ENCODE assay signal across 26 mouse cellular contexts in the genomic region with DNA sequence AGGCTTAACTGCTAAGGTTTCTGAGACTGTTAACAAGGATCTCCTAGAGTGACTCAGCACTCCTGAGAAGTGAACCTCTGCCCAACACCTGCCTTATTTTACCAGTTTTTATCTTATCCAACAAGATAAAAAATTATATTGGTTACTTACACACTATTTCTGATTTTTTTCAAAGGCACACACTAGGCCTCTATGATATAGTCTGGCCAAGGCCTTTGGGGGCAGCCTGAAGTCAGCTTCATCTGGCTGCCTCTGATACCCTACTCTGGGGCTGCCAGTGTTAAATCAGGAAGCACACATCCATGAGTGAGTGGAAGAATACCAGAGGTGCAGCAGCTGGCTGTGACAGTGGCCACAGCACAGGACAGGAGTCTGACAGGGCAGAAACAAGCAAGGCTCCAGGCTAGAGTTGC. TPM values are rescaled to one million over a fixed set of nuclear protein-coding genes. Genes with fewer than 3 reads are reported as not detected.
DNase-seq lines count a peak whose midpoint lies in the region; ATAC-seq lines count a peak whose summit lies in the region.
"Had no signal": no experiment of that assay in that cellular context is flagged by ENCODE, and none has a peak within 500 bp of the region (broad histone marks: within the 10 kb centered on the region; RNA-seq: fewer than 3 reads in every experiment).

No protein-coding gene starts in this region.

- H3K4me1 ChIP-seq in heart, embryonic 14.5 days (ENCODE audit: control insufficient read depth in 2 of 2, insufficient read depth in 2 of 2, low read length in 2 of 2), result peaks cover 0 to 14% of the 10 kb centered on the region in 2 experiments; a peak in 2 of 4 replicates
- H3K4me1 ChIP-seq in liver, embryonic 13.5 days (replicated peaks), result peaks cover 16% of the 10 kb centered on the region
- H3K4me1 ChIP-seq in midbrain, embryonic 14.5 days (ENCODE audit: control insufficient read depth, insufficient read depth, low read length), result no peaks in the 10 kb centered on the region
- no peaks in the 10 kb centered on the region for H3K4me1 ChIP-seq in hindbrain, embryonic 12.5 days
- H3K4me1 ChIP-seq: embryonic facial prominence, embryonic 12.5 days; forebrain, embryonic 15.5 days; hindbrain, embryonic 13.5 days; kidney, embryonic 15.5 days; neural tube, embryonic 13.5 days had no signal

- H3K9me3 ChIP-seq in heart, embryonic 14.5 days (ENCODE audit: control insufficient read depth, low read length), result no peaks in the 10 kb centered on the region
- H3K9me3 ChIP-seq in liver, embryonic 13.5 days (replicated peaks), result no peaks in the 10 kb centered on the region
- no peaks in the 10 kb centered on the region for H3K9me3 ChIP-seq in midbrain, embryonic 14.5 days (ENCODE audit: control insufficient read depth, low read length)
- H3K9me3 ChIP-seq in hindbrain, embryonic 12.5 days (replicated peaks), result no peaks in the 10 kb centered on the region
- H3K9me3 ChIP-seq: embryonic facial prominence, embryonic 12.5 days; forebrain, embryonic 15.5 days; hindbrain, embryonic 13.5 days; kidney, embryonic 15.5 days; limb, embryonic 13.5 days; neural tube, embryonic 13.5 days had no signal

- H3K4me3 ChIP-seq in heart, embryonic 14.5 days (ENCODE audit: control insufficient read depth in 1 of 2, insufficient read depth in 1 of 2, low read depth in 1 of 2, low read length in 2 of 2), result no peak overlapping the region
- no peak overlapping the region for H3K4me3 ChIP-seq in liver, embryonic 13.5 days (replicated peaks)
- no peak overlapping the region for H3K4me3 ChIP-seq in midbrain, embryonic 14.5 days (replicated peaks; ENCODE audit: low read depth, low read length)
- no peak overlapping the region for H3K4me3 ChIP-seq in hindbrain, embryonic 12.5 days
- H3K4me3 ChIP-seq: embryonic facial prominence, embryonic 12.5 days; forebrain, embryonic 15.5 days; hindbrain, embryonic 13.5 days; kidney, embryonic 15.5 days; left cerebral cortex, adult 2 months; limb, embryonic 13.5 days; myocyte; neural tube, embryonic 13.5 days had no signal

- H3K36me3 ChIP-seq in heart, embryonic 14.5 days (ENCODE audit: control insufficient read depth, insufficient read depth, low read length), result no peaks in the 10 kb centered on the region
- no peaks in the 10 kb centered on the region for H3K36me3 ChIP-seq in liver, embryonic 13.5 days
- H3K36me3 ChIP-seq in midbrain, embryonic 14.5 days (ENCODE audit: control insufficient read depth, insufficient read depth, low read length), result no peaks in the 10 kb centered on the region
- H3K36me3 ChIP-seq in hindbrain, embryonic 12.5 days, result no peaks in the 10 kb centered on the region
- H3K36me3 ChIP-seq: embryonic facial prominence, embryonic 12.5 days; forebrain, embryonic 15.5 days; hindbrain, embryonic 13.5 days; kidney, embryonic 15.5 days; limb, embryonic 13.5 days; neural tube, embryonic 13.5 days had no signal

- no peak for DNase-seq in heart, postnatal 4 days
- no peak for DNase-seq in liver, embryonic 13.5 days
- DNase-seq in liver, result no peak
- no peak for DNase-seq in midbrain, embryonic 14.5 days
- DNase-seq: adrenal gland, adult 8-10 months; cerebellum, adult 8-10 months; cerebellum, postnatal 36 days; embryo, embryonic 11 days; kidney, adult 18-20 months; kidney, postnatal 25 days; lung, embryonic 14.5 days; lung, postnatal 14 days had no signal

- H3K27me3 ChIP-seq in heart, embryonic 14.5 days (ENCODE audit: control insufficient read depth, insufficient read depth, low read length), result no peaks in the 10 kb centered on the region
- H3K27me3 ChIP-seq in liver, embryonic 13.5 days, result no peaks in the 10 kb centered on the region
- no peaks in the 10 kb centered on the region for H3K27me3 ChIP-seq in midbrain, embryonic 14.5 days (ENCODE audit: control insufficient read depth, insufficient read depth, low read length)
- H3K27me3 ChIP-seq in hindbrain, embryonic 12.5 days, result no peaks in the 10 kb centered on the region
- H3K27me3 ChIP-seq: embryonic facial prominence, embryonic 12.5 days; forebrain, embryonic 15.5 days; hindbrain, embryonic 13.5 days; kidney, embryonic 15.5 days; limb, embryonic 13.5 days; neural tube, embryonic 13.5 days had no signal

- no peak overlapping the region for H3K9ac ChIP-seq in heart, embryonic 14.5 days (ENCODE audit: low read length)
- no peak overlapping the region for H3K9ac ChIP-seq in liver, embryonic 13.5 days
- no peak overlapping the region for H3K9ac ChIP-seq in midbrain, embryonic 14.5 days (replicated peaks; ENCODE audit: low read length)
- H3K9ac ChIP-seq in hindbrain, embryonic 12.5 days, result no peak overlapping the region
- H3K9ac ChIP-seq: embryonic facial prominence, embryonic 12.5 days; forebrain, embryonic 15.5 days; hindbrain, embryonic 13.5 days; kidney, embryonic 15.5 days; limb, embryonic 13.5 days; liver, embryonic 14.5 days; lung, embryonic 14.5 days; neural tube, embryonic 13.5 days had no signal

- H3K4me2 ChIP-seq in heart, embryonic 14.5 days (ENCODE audit: low read length), result no peak overlapping the region
- no peak overlapping the region for H3K4me2 ChIP-seq in liver, embryonic 13.5 days
- H3K4me2 ChIP-seq in midbrain, embryonic 14.5 days (ENCODE audit: low read length), result no peak overlapping the region
- no peak overlapping the region for H3K4me2 ChIP-seq in hindbrain, embryonic 12.5 days (replicated peaks)
- H3K4me2 ChIP-seq: embryonic facial prominence, embryonic 12.5 days; forebrain, embryonic 15.5 days; hindbrain, embryonic 13.5 days; kidney, embryonic 15.5 days; limb, embryonic 13.5 days; lung, embryonic 14.5 days; midbrain, embryonic 11.5 days; neural tube, embryonic 13.5 days had no signal

- peak overlapping the region; percentile 10 to 43; a peak in 2 of 4 replicates for H3K27ac ChIP-seq in heart, embryonic 14.5 days (replicated peaks in 1 of 2; ENCODE audit: control insufficient read depth in 1 of 2, insufficient read depth in 1 of 2, low read depth in 2 of 2, low read length in 2 of 2)
- H3K27ac ChIP-seq in liver, embryonic 13.5 days, result no peak overlapping the region
- H3K27ac ChIP-seq in midbrain, embryonic 14.5 days (replicated peaks; ENCODE audit: low read depth, low read length), result no peak overlapping the region
- no peak overlapping the region for H3K27ac ChIP-seq in hindbrain, embryonic 12.5 days
- H3K27ac ChIP-seq: embryonic facial prominence, embryonic 12.5 days; forebrain, embryonic 15.5 days; hindbrain, embryonic 13.5 days; kidney, embryonic 15.5 days; left cerebral cortex, adult 2 months; limb, embryonic 13.5 days; liver, embryonic 14.5 days; neural tube, embryonic 13.5 days had no signal

- peak; percentile 50; the same call in 1 of the 2 replicates for ATAC-seq in heart, embryonic 14.5 days (ENCODE audit: insufficient number of reproducible peaks, insufficient read depth, low FRiP score, low read depth)
- ATAC-seq in liver, embryonic 13.5 days (ENCODE audit: low read depth), result 0 out of 2 replicates have a peak, but pooled peaks have one; percentile 15
- peak; percentile 29 to 56; a peak in 2 of 4 replicates for ATAC-seq in hematopoietic stem cell, adult 5-6 weeks (replicated peaks in 1 of 2; ENCODE audit: insufficient read depth in 1 of 2, low FRiP score in 2 of 2, low TSS enrichment in 1 of 2, low read depth in 1 of 2, poor library complexity in 2 of 2, severe bottlenecking in 2 of 2)
- peak; percentile 78 for ATAC-seq in megakaryocyte-erythroid progenitor cell, adult 5-6 weeks (replicated peaks; ENCODE audit: low FRiP score, low TSS enrichment, poor library complexity, severe bottlenecking)
- ATAC-seq in midbrain, embryonic 14.5 days (ENCODE audit: low FRiP score, low TSS enrichment), result no peak
- ATAC-seq in hindbrain, embryonic 12.5 days (ENCODE audit: low FRiP score), result no peak
- ATAC-seq: forebrain, embryonic 15.5 days had no signal

RNA-seq across cellular contexts. Expression of a gene that starts 45.7 kb away (rescaled TPM):
- polyA plus RNA-seq in heart, embryonic 14.5 days (2014; fragmentation: Nextera tagmentation; extraction: Ambion mirVana), result 5.0 and 7.9 TPM in 2 replicates
- total RNA-seq in heart, postnatal 4 days (2021), result 1 to 10 TPM; 7.4 to 8.1 TPM
- 4.8 TPM in 2 replicates for polyA plus RNA-seq in liver, embryonic 13.5 days (2015; fragmentation: Nextera tagmentation; extraction: Ambion mirVana)
- 13.7 and 19.1 TPM in 2 replicates for total RNA-seq in hematopoietic stem cell, adult 5-6 weeks (2017)
- total RNA-seq in megakaryocyte-erythroid progenitor cell, adult 5-6 weeks (2014; fragmentation: Nextera tagmentation), result 7.1 and 24.3 TPM in 2 replicates
- total RNA-seq in megakaryocyte-erythroid progenitor cell, adult 5-6 weeks (2017), result 21.1 and 22.0 TPM in 2 replicates
- 1.3 and 2.6 TPM in 2 replicates for polyA plus RNA-seq in midbrain, embryonic 14.5 days (2014; fragmentation: Nextera tagmentation; extraction: Ambion mirVana)
- 3.4 and 4.7 TPM in 2 replicates for polyA plus RNA-seq in hindbrain, embryonic 12.5 days (2016; fragmentation: Nextera tagmentation; extraction: Ambion mirVana)

Comparison
In these comparisons a context has a peak if more than half of its experiments do, and no peak if none do; other contexts are left out.
1. ATAC-seq: peak in heart, embryonic 14.5 days (single experiment), liver, embryonic 13.5 days (single experiment), hematopoietic stem cell, adult 5-6 weeks (2 of 2) and megakaryocyte-erythroid progenitor cell, adult 5-6 weeks (single experiment); none in midbrain, embryonic 14.5 days (single experiment) and hindbrain, embryonic 12.5 days (single experiment).
2. H3K27ac ChIP-seq: peak in heart, embryonic 14.5 days (2 of 2); none in liver, embryonic 13.5 days (single experiment), midbrain, embryonic 14.5 days (single experiment) and hindbrain, embryonic 12.5 days (single experiment).